ENCODE assay signal across 9 mouse cellular contexts in genomic region chr5:26573446-26573845, GRCm38 (mm10).
"Had no signal": no experiment of that assay in that cellular context is flagged by ENCODE, and none has a peak within 500 bp of the region (broad histone marks: within the 10 kb centered on the region; RNA-seq: fewer than 3 reads in every experiment).

No protein-coding gene starts in this region.

- DNase-seq: kidney, postnatal 36 days; layer of hippocampus, postnatal 36 days; liver, postnatal 0 days; lung, embryonic 14.5 days; right cerebral cortex, adult 18-20 months; right cerebral cortex, postnatal 14 days; right cerebral cortex, postnatal 4 days; spleen, adult 18-20 months; thymus, postnatal 36 days had no signal
